Mouse (Mus musculus) left cerebral cortex, postnatal 36 days (tissue): Measurements from ENCODE around the gene Gal3st3. TPM values are rescaled to one million over a fixed set of nuclear protein-coding genes. Genes with fewer than 3 reads are reported as not detected.
"Not testable (repeated sequence)": the region's sequence is repeated elsewhere in the genome, so short reads cannot be mapped to it uniquely, and the experiment has no call there.

Experiments
- DNase-seq, 2 experiments: peaks; one replicate each; pipeline ENCODE4 v3.0.0; 2021 to 2022; ENCODE audit warnings: low spot score in 2 of 2, mixed read lengths in 1 of 2
- intact Hi-C: fragments of 180-260 bp; cut with DNase I; formaldehyde crosslinking; loops from one replicate; pipeline ENCODE4 v1.15.1; 2025
- total RNA-seq, 2 experiments: library from RNA; stranded (reverse); gene quantifications; 2 replicates each; pipeline ENCODE4 v1.2.3; 2021

Gene Gal3st3
- total RNA-seq, 2 experiments from 2014 or later, result 78.9 to 87.4 TPM

GRCm38 (mm10) chr19:5302455-5302854 is 4.3 kb downstream of the Gal3st3 start:
- DNase-seq, result no peak
- intact Hi-C loops, result no loop called here

GRCm38 (mm10) chr19:5306279-5306678 is 8.1 kb downstream of the Gal3st3 start:
- no peak for DNase-seq
- intact Hi-C loops, result no loop called here

GRCm38 (mm10) chr19:5306968-5307734 is 9.0 kb downstream of the Gal3st3 start:
- DNase-seq, result peak in 1 of 2 experiments; percentile 13
- intact Hi-C loops, result no loop called here

- DNase-seq, result no peak
- intact Hi-C loops, result no loop called here
These were observed 10.9 kb downstream of the Gal3st3 start for GRCm38 (mm10) chr19:5309025-5309424.

- no peak for DNase-seq
- intact Hi-C loops, result no loop called here
These were observed 15.1 kb downstream of the Gal3st3 start for GRCm38 (mm10) chr19:5313189-5313588.

GRCm38 (mm10) chr19:5323801-5324200 is 25.7 kb downstream of the Gal3st3 start:
- intact Hi-C loops, result no loop called here

GRCm38 (mm10) chr19:5327970-5328369 is 29.8 kb downstream of the Gal3st3 start:
- intact Hi-C loops, result no loop called here
- no peak for DNase-seq

More at GRCm38 (mm10) chr19:5323801-5324200, 25.7 kb downstream of the Gal3st3 start:
- no peak for DNase-seq

GRCm38 (mm10) chr19:5334741-5335140 is 36.6 kb downstream of the Gal3st3 start:
- intact Hi-C loops, result no loop called here
- no peak for DNase-seq

- no peak for DNase-seq
- intact Hi-C loops, result no loop called here
These were observed 37.3 kb downstream of the Gal3st3 start, which contains the start of gene Catsper1 for GRCm38 (mm10) chr19:5335441-5335840. Gene Catsper1 (plus strand): TSS chr19:5335741.

- peak; percentile 54 to 74 for DNase-seq
- intact Hi-C loops, result no loop called here
These were observed 39.8 kb downstream of the Gal3st3 start for GRCm38 (mm10) chr19:5337975-5338374.

GRCm38 (mm10) chr19:5341360-5341759 is 43.2 kb downstream of the Gal3st3 start:
- intact Hi-C loops, result no loop called here
- no peak for DNase-seq

GRCm38 (mm10) chr19:5345297-5346131 is 47.4 kb downstream of the Gal3st3 start:
- DNase-seq, result no peak
- intact Hi-C loops, result no loop called here

- intact Hi-C loops, result no loop called here
- no peak for DNase-seq
These were observed 49.9 kb downstream of the Gal3st3 start for GRCm38 (mm10) chr19:5348064-5348463.

GRCm38 (mm10) chr19:5348526-5349501 is 50.7 kb downstream of the Gal3st3 start:
- peak; percentile 40 to 49 for DNase-seq

GRCm38 (mm10) chr19:5349502-5349873 is 51.4 kb downstream of the Gal3st3 start, which contains the start of gene Cst6:
Gene Cst6 (minus strand): TSS chr19:5349574.
- intact Hi-C loops, DNase-seq: not testable (repeated sequence)

More at GRCm38 (mm10) chr19:5348526-5349501, 50.7 kb downstream of the Gal3st3 start:
- intact Hi-C loops, result no loop called here

- no peak for DNase-seq
- intact Hi-C loops, result no loop called here
These were observed 55.5 kb downstream of the Gal3st3 start for GRCm38 (mm10) chr19:5353609-5354008.

- intact Hi-C loops, result no loop called here
- no peak for DNase-seq
These were observed 57.9 kb downstream of the Gal3st3 start for GRCm38 (mm10) chr19:5356080-5356479.
